Mouse (Mus musculus): Measurements from ENCODE around the gene Tsc1.

- TF ChIP-seq FLI1 (IDR thresholded peaks at IDR 0.05; ENCODE audit: low read length) (no peak), GATA1 (IDR thresholded peaks at IDR 0.05; ENCODE audit: borderline replicate concordance, low read length) (no peak)
Measured at GRCm38 (mm10) chr2:28653351-28653750, 12.3 kb downstream of the Tsc1 start.

Measured in megakaryocyte, embryonic 14.5 days (primary cell).